Mouse (Mus musculus) limb, embryonic 14.5 days (tissue): ENCODE results near the gene Spata21. TPM values are rescaled to one million over a fixed set of nuclear protein-coding genes. Genes with fewer than 3 reads are reported as not detected.

Experiments
- ATAC-seq: fragments of 200-750 bp; cut with Nextera tagmentation; 2 replicates; pipeline ENCODE4 v1.8.0; 2017; ENCODE audit warnings: low read depth, moderate number of reproducible peaks, moderate TSS enrichment; ENCODE audit not compliant: low FRiP score
- DNase-seq: peaks from one replicate; pipeline ENCODE4 v3.0.0-alpha.2; 2015; ENCODE audit warnings: low spot score
- H3K27ac ChIP-seq: fragments of 300-500 bp; sonication (generic); replicated peaks from 2 replicates; pipeline ENCODE4 v1.5.1; 2014; ENCODE audit warnings: low read depth, mild to moderate bottlenecking, low read length, moderate library complexity, mixed read lengths
- H3K27me3 ChIP-seq: fragments of 300-500 bp; sonication (generic); 2 replicates; pipeline ENCODE4 v1.6.1; 2014; ENCODE audit warnings: low read length, mixed read lengths; ENCODE audit not compliant: control insufficient read depth, insufficient read depth
- H3K36me3 ChIP-seq: fragments of 300-500 bp; sonication (generic); 2 replicates; pipeline ENCODE4 v1.6.1; 2014; ENCODE audit warnings: mild to moderate bottlenecking, low read length, moderate library complexity, mixed read lengths; ENCODE audit not compliant: control insufficient read depth, insufficient read depth
- H3K4me1 ChIP-seq: fragments of 300-500 bp; sonication (generic); 2 replicates; pipeline ENCODE4 v1.6.1; 2014; ENCODE audit warnings: antibody characterized with exemption, low read length, mixed read lengths; ENCODE audit not compliant: control insufficient read depth, insufficient read depth
- H3K4me2 ChIP-seq: fragments of 300-500 bp; sonication (generic); replicated peaks from 2 replicates; pipeline ENCODE4 v1.6.1; 2014; ENCODE audit warnings: low read depth, mild to moderate bottlenecking, low read length, moderate library complexity; ENCODE audit not compliant: severe bottlenecking
- H3K4me3 ChIP-seq: fragments of 300-500 bp; sonication (generic); replicated peaks from 2 replicates; pipeline ENCODE4 v1.5.1; 2014; ENCODE audit warnings: low read length
- H3K9ac ChIP-seq: fragments of 300-500 bp; sonication (generic); 2 replicates; pipeline ENCODE4 v1.6.1; 2014; ENCODE audit warnings: mild to moderate bottlenecking, low read depth, low read length, moderate library complexity; ENCODE audit not compliant: severe bottlenecking
- H3K9me3 ChIP-seq: fragments of 300-500 bp; sonication (generic); 2 replicates; pipeline ENCODE4 v1.6.1; 2016; ENCODE audit warnings: low read length; ENCODE audit not compliant: control insufficient read depth
- POLR2A ChIP-seq: fragments of 200-500 bp; IDR thresholded peaks from 2 replicates; pipeline ENCODE4 v1.8.0; 2012; ENCODE audit warnings: inconsistent platforms, mild to moderate bottlenecking, moderate library complexity, borderline replicate concordance; ENCODE audit not compliant: insufficient read depth, insufficient read length; ENCODE audit errors: extremely low read depth
- WGBS: fragments of 180-500 bp; shearing (Covaris S2); extraction: QIAGEN DNeasy Blood & Tissue Kit; methylation state at CpG from one replicate; pipeline ENCODE4 v1.1.7; 2014; 5-methylcytosine and 5-hydroxymethylcytosine counted together
- polyA plus RNA-seq, 2 experiments: library from polyadenylated mRNA; depleted of rRNA in 1 of 2; stranded (reverse) in 1 of 2; unstranded in 1 of 2; fragments of >200 nt; fragmentation: Nextera tagmentation in 1 of 2; extraction: Ambion mirVana in 1 of 2; gene quantifications; 2 replicates each; pipeline versions ENCODE4 v1.2.1 to v1.2.3; 2012 to 2014

Spata21 gene
- polyA plus RNA-seq, 2 experiments, result 0.04 to 0.43 TPM

DNA sequence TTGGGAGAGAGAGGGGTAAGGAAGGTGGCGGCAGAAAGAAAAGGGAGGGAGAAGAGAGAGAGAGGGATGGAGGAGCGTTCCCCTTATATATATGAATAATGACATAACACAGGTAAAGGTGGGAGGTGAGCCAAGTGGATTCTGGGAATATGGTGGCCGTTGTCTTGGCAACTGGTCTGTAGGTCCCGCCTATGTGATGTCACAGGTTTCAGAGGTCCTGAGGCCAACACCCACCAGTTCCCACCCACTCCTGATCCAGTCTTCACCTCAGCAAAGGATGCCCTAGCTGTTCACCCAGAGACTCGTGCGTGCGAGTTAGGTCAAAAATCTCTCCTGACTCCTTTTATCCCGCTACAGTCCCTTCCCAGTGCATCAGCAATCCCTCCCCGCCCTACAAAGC, 13.2 kb downstream of the Spata21 start:
- H3K9ac ChIP-seq, result no peak overlapping the region
- no peaks in the 10 kb centered on the region for H3K36me3 ChIP-seq
- ATAC-seq (no peak), DNase-seq (no peak)
- no peak overlapping the region for H3K27ac ChIP-seq
- H3K9me3 ChIP-seq, result no peaks in the 10 kb centered on the region
- H3K4me3 ChIP-seq, result no peak overlapping the region
- TF ChIP-seq POLR2A, result no peak
- no peaks in the 10 kb centered on the region for H3K4me1 ChIP-seq
- H3K4me2 ChIP-seq, result no peak overlapping the region
- 88% methylated on average over 9 of the region's 9 CpGs for WGBS
- no peaks in the 10 kb centered on the region for H3K27me3 ChIP-seq

DNA sequence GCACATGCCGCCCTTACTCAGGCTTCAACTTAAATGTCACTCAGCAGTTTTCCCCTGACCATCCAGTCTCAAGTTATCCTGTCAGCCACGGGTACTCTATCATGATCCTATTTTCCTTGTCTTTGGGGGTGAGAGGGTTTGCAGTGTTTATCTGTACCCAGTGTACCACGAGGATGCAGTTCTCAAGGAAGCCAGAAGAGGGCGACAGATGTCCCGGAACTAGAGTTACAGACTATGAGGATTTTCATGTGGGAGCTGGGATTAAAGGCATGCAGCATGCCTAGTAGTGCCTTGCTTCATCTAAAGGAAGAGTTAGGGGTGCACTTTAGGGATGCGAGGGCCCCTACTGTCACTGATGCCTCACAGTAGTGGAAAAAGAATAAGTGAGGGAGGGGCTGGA, 13.7 kb downstream of the Spata21 start:
- no peak overlapping the region for H3K27ac ChIP-seq
- H3K4me1 ChIP-seq, result no peaks in the 10 kb centered on the region
- no peaks in the 10 kb centered on the region for H3K27me3 ChIP-seq
- ATAC-seq (no peak), DNase-seq (no peak)
- 67% methylated on average over 6 of the region's 6 CpGs for WGBS
- TF ChIP-seq POLR2A, result no peak
- H3K4me2 ChIP-seq, result no peak overlapping the region
- H3K9me3 ChIP-seq, result no peaks in the 10 kb centered on the region
- no peaks in the 10 kb centered on the region for H3K36me3 ChIP-seq
- H3K9ac ChIP-seq, result no peak overlapping the region
- H3K4me3 ChIP-seq, result no peak overlapping the region

DNA sequence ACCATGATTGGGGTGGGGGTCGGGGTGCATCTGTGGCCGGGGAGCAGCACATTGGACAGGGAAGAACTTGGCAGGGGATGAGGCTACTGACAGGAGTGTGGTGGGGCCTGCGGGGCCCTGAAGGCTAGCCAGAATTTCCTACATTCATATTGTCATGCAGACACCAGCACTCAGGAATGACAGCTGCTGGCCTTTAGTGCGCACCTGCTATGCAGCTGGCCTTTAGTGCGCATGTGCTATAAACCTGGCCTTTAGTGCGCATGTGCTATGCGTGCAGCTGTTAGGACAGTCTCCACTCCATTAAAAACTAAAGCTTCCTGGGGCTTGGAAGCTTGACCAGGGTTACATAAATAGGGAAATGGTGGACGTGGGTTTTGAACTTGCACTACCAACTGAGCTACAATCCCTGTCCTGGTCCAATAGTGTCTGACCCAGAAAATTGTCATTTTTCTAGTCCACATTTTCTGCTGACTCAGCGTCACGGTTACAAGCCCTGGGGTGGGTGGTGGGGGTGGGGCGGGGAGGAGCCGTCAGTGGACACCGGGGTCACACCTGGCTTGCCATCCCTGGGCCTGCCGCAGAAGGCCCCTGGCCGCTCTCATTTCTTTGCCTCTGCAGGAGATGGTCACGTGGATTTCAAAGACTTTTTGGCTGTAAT, 18.5 kb downstream of the Spata21 start:
- Histone ChIP-seq H3K27ac (no peak overlapping the region), H3K4me3 (no peak overlapping the region), H3K9ac (no peak overlapping the region), H3K9me3 (0 out of 2 replicates have a peak, but pooled peaks cover 8% of the 10 kb centered on the region), H3K36me3 (peaks cover 15% of the 10 kb centered on the region), H3K27me3 (no peaks in the 10 kb centered on the region), H3K4me1 (no peaks in the 10 kb centered on the region), H3K4me2 (no peak overlapping the region)
- peak; percentile 51; the same call in 1 of the 2 replicates for ATAC-seq
- no peak for TF ChIP-seq POLR2A
- WGBS, result 75% methylated on average over 16 of the region's 16 CpGs
- DNase-seq, result peak; percentile 54

DNA sequence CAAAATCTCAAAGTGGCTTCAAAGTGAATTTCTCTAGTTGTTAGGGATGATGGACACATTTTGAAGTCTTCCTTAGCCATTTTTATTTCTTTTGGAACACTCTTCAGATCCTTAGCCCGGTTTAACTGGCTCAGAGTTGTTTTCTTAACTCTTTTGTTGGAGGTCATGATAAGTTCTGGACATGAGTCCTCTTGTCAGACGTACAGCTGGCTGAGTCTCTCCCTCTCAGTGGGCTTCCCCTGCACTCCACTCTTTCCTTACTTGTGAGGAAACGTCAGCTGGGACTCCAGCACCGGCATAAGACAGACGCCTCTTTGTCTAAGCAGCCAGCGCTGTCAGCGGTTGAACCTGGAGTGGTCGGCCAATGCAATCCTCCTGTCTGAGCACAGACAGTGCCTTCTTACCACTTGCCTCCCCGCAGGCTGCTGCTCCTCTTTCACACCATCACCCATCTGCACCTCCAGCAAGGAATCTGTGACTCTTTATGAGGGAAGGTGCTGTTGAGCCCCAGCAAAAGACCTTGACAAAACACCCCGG, 20.1 kb downstream of the Spata21 start:
- WGBS, result 45% methylated on average over 10 of the region's 10 CpGs

DNA sequence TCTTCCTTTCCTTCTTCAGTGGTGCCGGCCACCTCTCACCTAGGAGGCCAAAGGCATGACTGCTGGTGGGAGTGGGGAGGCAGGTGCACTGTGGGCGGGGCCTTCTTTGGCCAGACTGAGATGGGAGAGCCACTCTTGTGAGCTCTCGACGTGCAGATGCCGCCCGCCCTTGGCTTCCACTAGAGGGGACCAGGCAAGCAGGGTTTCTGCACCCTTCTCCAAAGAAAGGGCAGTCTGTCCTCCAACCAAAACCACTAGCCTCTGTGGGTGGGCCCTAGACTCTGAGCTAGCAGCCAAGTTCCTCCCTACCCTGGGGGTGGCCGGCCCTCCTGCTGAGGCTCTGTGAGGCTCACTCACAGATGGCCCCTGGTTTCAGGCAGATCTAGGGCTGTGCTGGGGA, 25.7 kb downstream of the Spata21 start:
- no peak overlapping the region for H3K9ac ChIP-seq
- H3K4me1 ChIP-seq, result no peaks in the 10 kb centered on the region
- no peak for TF ChIP-seq POLR2A
- H3K27me3 ChIP-seq, result no peaks in the 10 kb centered on the region
- 76% methylated on average over 7 of the region's 7 CpGs for WGBS
- DNase-seq, result peak; percentile 6
- peaks cover 82% of the 10 kb centered on the region for H3K36me3 ChIP-seq
- H3K4me3 ChIP-seq, result no peak overlapping the region
- no peak for ATAC-seq
- no peak overlapping the region; the same call in 1 of the 2 replicates for H3K27ac ChIP-seq
- H3K9me3 ChIP-seq, result 0 out of 2 replicates have a peak, but pooled peaks cover 8% of the 10 kb centered on the region
- no peak overlapping the region for H3K4me2 ChIP-seq

More for the DNA sequence above, 20.1 kb downstream of the Spata21 start:
- Histone ChIP-seq H3K27ac (no peak overlapping the region), H3K4me1 (no peaks in the 10 kb centered on the region), H3K27me3 (no peaks in the 10 kb centered on the region), H3K9me3 (0 out of 2 replicates have a peak, but pooled peaks cover 8% of the 10 kb centered on the region), H3K9ac (no peak overlapping the region), H3K4me2 (no peak overlapping the region), H3K36me3 (peaks cover 30% of the 10 kb centered on the region), H3K4me3 (no peak overlapping the region)
- DNase-seq (peak; percentile 11), ATAC-seq (no peak)
- no peak for TF ChIP-seq POLR2A
